Mouse (Mus musculus) urinary bladder, adult 2 months (tissue): ENCODE results near the gene Nptxr. TPM values are rescaled to one million over a fixed set of nuclear protein-coding genes. Genes with fewer than 3 reads are reported as not detected.

Source experiments
- DNase-seq: peaks from one replicate; pipeline ENCODE4 v3.0.0; 2022; ENCODE audit warnings: low spot score
- polyA plus RNA-seq: library from polyadenylated mRNA; depleted of rRNA; stranded (reverse); fragments of >200 nt; gene quantifications from 2 replicates; pipeline ENCODE4 v1.2.3, GENCODE M21; 2012; rRNA removed

Gene Nptxr
- polyA plus RNA-seq, 1 experiment, result 1.9 TPM

- DNase-seq, result no peak
These were observed 51.2 kb downstream of the Nptxr start for GRCm38 (mm10) chr15:79753420-79753752.

- peak; percentile 57 for DNase-seq
These were observed 51.7 kb downstream of the Nptxr start for GRCm38 (mm10) chr15:79752742-79753419.

GRCm38 (mm10) chr15:79751772-79752171 is 52.8 kb downstream of the Nptxr start:
- no peak for DNase-seq

GRCm38 (mm10) chr15:79750266-79750665 is 54.3 kb downstream of the Nptxr start:
- no peak for DNase-seq

- DNase-seq, result no peak
These were observed 55.4 kb downstream of the Nptxr start for GRCm38 (mm10) chr15:79749162-79749561.

- DNase-seq, result no peak
These were observed 56.6 kb downstream of the Nptxr start for GRCm38 (mm10) chr15:79747998-79748397.

GRCm38 (mm10) chr15:79745883-79746282 is 58.7 kb downstream of the Nptxr start:
- no peak for DNase-seq

- no peak for DNase-seq
These were observed 59.3 kb downstream of the Nptxr start for GRCm38 (mm10) chr15:79745312-79745711.

- no peak for DNase-seq
These were observed 59.8 kb downstream of the Nptxr start for GRCm38 (mm10) chr15:79744742-79745141.

GRCm38 (mm10) chr15:79744001-79744400 is 60.6 kb downstream of the Nptxr start:
- DNase-seq, result no peak

GRCm38 (mm10) chr15:79742706-79743023 is 61.9 kb downstream of the Nptxr start:
- DNase-seq, result no peak

GRCm38 (mm10) chr15:79741921-79742705 is 62.5 kb downstream of the Nptxr start, which contains the start of gene Sun2:
TSS of gene Sun2 (minus strand) at chr15:79742536.
- peak; percentile 82 for DNase-seq

- DNase-seq, result no peak
These were observed 63.2 kb downstream of the Nptxr start for GRCm38 (mm10) chr15:79741173-79741858.

- DNase-seq, result no peak
These were observed 63.8 kb downstream of the Nptxr start for GRCm38 (mm10) chr15:79740739-79741138.

Other genes starting within 250 kb of the Nptxr start
- gene Dmc1, start 199.7 kb downstream of the Nptxr start, polyA plus RNA-seq, result 1.2 and 1.9 TPM in 2 replicates
- gene Fam227a, start 145.8 kb downstream of the Nptxr start, polyA plus RNA-seq, result 3.3 and 3.4 TPM in 2 replicates
- gene Cby1, start 145.6 kb downstream of the Nptxr start, polyA plus RNA-seq, result 14.8 and 16.4 TPM in 2 replicates
- 93.0 and 110 TPM in 2 replicates for gene Tomm22, start 133.9 kb downstream of the Nptxr start, polyA plus RNA-seq
- gene Josd1, start 116.8 kb downstream of the Nptxr start, polyA plus RNA-seq, result 30.1 and 34.1 TPM in 2 replicates
- 20.0 and 32.1 TPM in 2 replicates for gene Gtpbp1, start 113.9 kb downstream of the Nptxr start, polyA plus RNA-seq
- gene Sun2, start 62.2 kb downstream of the Nptxr start, polyA plus RNA-seq, result 57.9 and 83.3 TPM in 2 replicates
- gene Dnal4, start 26.9 kb downstream of the Nptxr start, polyA plus RNA-seq, result 40.5 and 45.8 TPM in 2 replicates
- gene Npcd, start 29.5 kb upstream of the Nptxr start, polyA plus RNA-seq, result 0.47 and 0.87 TPM in 2 replicates
- gene Cbx6, start 29.9 kb upstream of the Nptxr start, polyA plus RNA-seq, result 86.2 and 94.3 TPM in 2 replicates
- 59.2 and 62.1 TPM in 2 replicates for gene Apobec3, start 86.9 kb upstream of the Nptxr start, polyA plus RNA-seq
- gene Cbx7, start 166.4 kb upstream of the Nptxr start, polyA plus RNA-seq, result 57.3 and 57.6 TPM in 2 replicates
- gene Pdgfb, start 210.2 kb upstream of the Nptxr start, polyA plus RNA-seq, result 12.3 and 14.5 TPM in 2 replicates